Mouse (Mus musculus) frontal cortex, adult 2 months (tissue): ENCODE results near the gene Ypel5. TPM values are rescaled to one million over a fixed set of nuclear protein-coding genes. Genes with fewer than 3 reads are reported as not detected.

Experiments
- polyA plus RNA-seq: library from polyadenylated mRNA; depleted of rRNA; stranded (reverse); fragments of >200 nt; gene quantifications from 2 replicates; pipeline ENCODE4 v1.2.3, GENCODE M21; 2012; rRNA removed

Gene Ypel5
- polyA plus RNA-seq, 1 experiment, result 109 TPM

Other genes starting within 250 kb of the Ypel5 start
- 3.4 and 3.7 TPM in 2 replicates for gene Alk, start 231.8 kb upstream of the Ypel5 start, polyA plus RNA-seq
- gene Lbh, start 81.9 kb downstream of the Ypel5 start, polyA plus RNA-seq, result 52.0 and 53.0 TPM in 2 replicates